Mouse (Mus musculus): ENCODE measurements around the gene Rbm4b.
"Not testable (repeated sequence)": the region's sequence is repeated elsewhere in the genome, so short reads cannot be mapped to it uniquely, and the experiment has no call there.

Rbm4b gene

GRCm38 (mm10) chr19:4810746-4811062 lies 54.4 kb downstream of the Rbm4b start:
- DNase-seq (ENCODE audit: low read depth, low spot score) = no peak

GRCm38 (mm10) chr19:4811063-4811908 lies 55.0 kb downstream of the Rbm4b start, which contains the start of the genes Gm21992 and Rbm14:
Gm21992 (minus strand) TSS chr19:4811612.
Rbm14 (minus strand) TSS chr19:4811634.
- DNase-seq (ENCODE audit: low read depth, low spot score) = peak; percentile 98

- no peak for DNase-seq (ENCODE audit: low read depth, low spot score)
These were observed 55.6 kb downstream of the Rbm4b start for GRCm38 (mm10) chr19:4811909-4812242.

- not testable (repeated sequence) for DNase-seq (ENCODE audit: low read depth, low spot score)
These were observed 56.1 kb downstream of the Rbm4b start for GRCm38 (mm10) chr19:4812334-4812949.

- DNase-seq (ENCODE audit: low read depth, low spot score) = no peak
These were observed 56.7 kb downstream of the Rbm4b start for GRCm38 (mm10) chr19:4813015-4813414.

All from brain, embryonic 18.5 days (tissue).